Mouse (Mus musculus): ENCODE measurements around the gene Ctsw. TPM values are rescaled to one million over a fixed set of nuclear protein-coding genes. Genes with fewer than 3 reads are reported as not detected.

The Ctsw gene
- polyA plus RNA-seq, 1 experiment from 2014 or later, result 1.9 TPM

DNA sequence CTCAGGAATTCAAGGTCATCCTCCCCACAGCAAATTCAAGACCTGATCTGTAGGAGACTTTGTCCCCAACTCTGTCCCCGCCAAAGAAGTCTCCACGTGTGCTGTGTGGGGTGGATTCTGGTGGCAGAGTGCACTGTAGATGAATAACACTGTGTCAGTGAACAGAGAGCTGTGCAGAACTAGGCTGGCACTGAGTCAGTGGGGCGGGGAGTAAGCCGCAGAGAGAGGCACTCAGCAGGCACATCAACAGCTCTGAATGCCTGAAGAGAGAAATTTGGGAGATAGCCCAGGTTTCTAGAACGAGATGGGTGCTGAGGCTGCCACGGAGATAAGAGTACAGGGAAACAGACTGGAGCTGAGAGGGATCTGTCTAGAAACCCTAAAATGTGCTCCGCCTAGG lies 9.3 kb downstream of the Ctsw start:
- Histone ChIP-seq H3K36me3 (peaks cover 29% of the 10 kb centered on the region), H3K27ac (no peak overlapping the region), H3K4me2 (replicated peaks) (no peak overlapping the region), H3K9ac (no peak overlapping the region), H3K9me3 (no peaks in the 10 kb centered on the region), H3K27me3 (no peaks in the 10 kb centered on the region), H3K4me1 (peaks cover 28% of the 10 kb centered on the region), H3K4me3 (no peak overlapping the region)
- 77% methylated on average over 7 of the region's 7 CpGs for WGBS
- ATAC-seq (ENCODE audit: insufficient number of reproducible peaks, insufficient read depth, low FRiP score, low TSS enrichment), result no peak

DNA sequence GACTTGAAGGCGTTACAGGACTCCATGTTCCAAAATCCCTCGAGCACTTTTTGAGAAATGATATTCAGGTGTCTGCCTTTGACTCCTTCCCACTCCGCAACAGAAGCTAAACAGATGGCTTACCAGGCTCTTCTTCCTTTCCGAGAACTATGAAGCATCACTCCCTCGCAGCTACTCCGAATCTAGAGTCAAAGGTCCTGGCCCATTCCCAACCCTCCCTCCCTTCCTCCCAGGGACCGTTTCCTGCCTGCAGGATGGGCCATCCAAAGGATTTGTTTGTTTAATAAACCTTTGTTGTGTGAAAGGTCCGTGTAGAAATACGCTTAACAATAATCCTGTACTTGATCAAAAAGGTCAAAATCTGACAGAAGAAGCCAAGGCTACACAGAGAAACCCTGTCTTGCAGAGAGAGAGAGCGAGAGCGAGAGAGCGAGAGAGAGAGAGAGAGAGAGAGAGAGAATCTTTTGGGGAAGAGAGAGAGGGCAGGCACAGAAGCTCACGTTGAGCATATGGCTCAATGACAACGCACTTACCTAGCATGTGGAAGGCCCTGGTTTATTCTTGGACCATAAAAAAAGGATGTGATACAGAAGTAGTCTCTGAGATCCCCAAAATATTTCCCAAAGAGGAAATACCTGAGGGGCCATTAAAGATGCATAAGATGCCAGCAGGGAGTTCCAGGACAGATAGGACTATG lies 10.4 kb downstream of the Ctsw start, which contains the start of gene Ccdc85b:
Gene Ccdc85b (minus strand): TSS at position 149 of the 697 bp plus-strand sequence.
- H3K4me3 ChIP-seq, result peak within 1 kb of the TSS; percentile 79
- H3K9me3 ChIP-seq, result no peaks in the 10 kb centered on the region
- WGBS, result 18% methylated on average over 14 of the region's 14 CpGs
- peaks cover 27% of the 10 kb centered on the region for H3K4me1 ChIP-seq
- peak within 1 kb of the TSS; percentile 91 for H3K27ac ChIP-seq
- no peaks in the 10 kb centered on the region for H3K27me3 ChIP-seq
- H3K9ac ChIP-seq, result peak within 1 kb of the TSS; percentile 86
- no peak for ATAC-seq (ENCODE audit: insufficient number of reproducible peaks, insufficient read depth, low FRiP score, low TSS enrichment)
- H3K4me2 ChIP-seq (replicated peaks), result peak within 1 kb of the TSS; percentile 99
- H3K36me3 ChIP-seq, result peaks cover 20% of the 10 kb centered on the region

DNA sequence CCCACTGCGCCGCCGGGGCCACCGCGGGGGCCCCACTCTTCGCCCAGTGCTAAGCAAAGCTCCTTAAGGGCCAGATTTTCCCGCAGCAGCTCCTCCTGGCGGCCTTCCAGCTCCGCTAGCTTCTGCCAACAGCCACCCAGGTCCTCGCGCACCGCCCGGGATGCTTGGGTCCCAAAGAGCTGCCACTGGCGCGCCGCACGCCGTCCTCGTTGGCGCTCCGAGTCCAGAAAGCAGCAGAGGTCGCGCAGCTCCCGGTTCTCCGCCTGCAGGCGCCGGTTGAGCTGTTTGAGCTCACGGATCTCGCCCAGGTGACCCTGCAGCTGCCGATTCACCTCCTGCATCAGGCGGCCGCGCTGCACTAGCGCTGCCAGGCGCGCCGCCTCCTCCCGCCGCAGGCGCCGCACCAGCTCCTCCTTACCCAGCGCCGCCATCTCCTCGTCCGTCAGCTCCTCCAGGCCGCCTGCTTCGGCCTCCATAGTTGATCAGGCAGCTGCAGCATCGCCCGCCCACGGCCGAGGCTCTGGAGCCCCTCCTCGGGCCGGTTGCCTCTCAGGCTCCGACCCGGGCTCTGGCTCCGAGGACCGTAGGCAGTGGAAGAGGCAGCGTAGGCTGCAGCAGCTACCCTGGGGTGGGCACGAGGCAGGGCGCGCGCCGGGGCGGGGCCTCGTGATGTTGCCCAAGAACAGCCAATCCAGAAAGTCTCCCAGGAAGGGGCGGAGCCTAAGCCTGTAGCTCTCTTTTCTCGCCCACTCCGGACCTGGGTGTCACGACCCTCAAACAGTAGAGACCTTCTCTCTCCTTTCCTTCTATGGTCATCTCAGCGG lies 11.2 kb downstream of the Ctsw start:
- Histone ChIP-seq H3K9me3 (no peaks in the 10 kb centered on the region), H3K4me1 (peaks cover 27% of the 10 kb centered on the region), H3K4me2 (replicated peaks) (peak overlapping the region; percentile 99), H3K36me3 (peaks cover 12% of the 10 kb centered on the region), H3K9ac (peak overlapping the region; percentile 86), H3K27ac (peak overlapping the region; percentile 91), H3K27me3 (no peaks in the 10 kb centered on the region), H3K4me3 (peak overlapping the region; percentile 79)
- WGBS, result under 1% methylated on average over 70 of the region's 70 CpGs
- ATAC-seq (ENCODE audit: insufficient number of reproducible peaks, insufficient read depth, low FRiP score, low TSS enrichment), result peak; percentile 84

DNA sequence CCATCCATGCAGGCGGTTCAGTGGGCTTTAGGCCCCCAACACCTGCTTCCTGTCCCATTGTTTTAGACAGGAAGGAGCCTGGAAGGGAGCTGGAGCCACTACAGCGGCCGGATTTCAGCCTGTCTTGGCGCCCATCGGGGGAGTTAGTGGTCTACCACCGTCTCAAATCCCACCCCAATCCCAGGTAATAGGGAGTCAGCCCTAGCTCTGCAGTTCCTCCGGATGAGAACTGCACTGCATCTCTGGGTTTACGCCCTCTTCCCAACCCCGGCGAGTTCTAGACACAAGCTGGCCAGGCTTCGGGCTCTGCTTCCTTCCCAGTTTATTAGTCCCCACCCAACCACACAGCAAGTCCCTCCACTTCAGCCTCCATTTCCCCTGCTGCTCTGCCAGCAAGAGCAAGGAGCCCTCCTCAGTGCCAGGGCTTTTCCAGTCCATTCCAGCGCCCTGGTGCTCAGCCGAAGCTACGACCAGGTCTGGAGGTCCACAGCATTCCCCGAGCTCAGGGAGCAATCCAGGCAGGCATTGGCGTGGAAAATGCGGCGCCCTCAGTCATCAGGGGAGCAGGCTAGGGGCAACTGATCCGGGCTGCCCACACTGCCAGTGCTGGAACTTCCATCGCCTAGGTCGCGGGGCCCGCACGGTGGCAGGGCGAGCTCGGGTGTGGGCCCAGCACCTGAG lies 11.9 kb downstream of the Ctsw start:
- Histone ChIP-seq H3K36me3 (peaks cover 10% of the 10 kb centered on the region; the same call in 1 of the 2 replicates), H3K27me3 (no peaks in the 10 kb centered on the region), H3K9me3 (no peaks in the 10 kb centered on the region), H3K27ac (peak overlapping the region; percentile 91), H3K9ac (peak overlapping the region; percentile 86), H3K4me2 (replicated peaks) (peak overlapping the region; percentile 99), H3K4me1 (peaks cover 23% of the 10 kb centered on the region), H3K4me3 (peak overlapping the region; percentile 79)
- 6% methylated on average over 26 of the region's 26 CpGs for WGBS
- ATAC-seq (ENCODE audit: insufficient number of reproducible peaks, insufficient read depth, low FRiP score, low TSS enrichment), result no peak

DNA sequence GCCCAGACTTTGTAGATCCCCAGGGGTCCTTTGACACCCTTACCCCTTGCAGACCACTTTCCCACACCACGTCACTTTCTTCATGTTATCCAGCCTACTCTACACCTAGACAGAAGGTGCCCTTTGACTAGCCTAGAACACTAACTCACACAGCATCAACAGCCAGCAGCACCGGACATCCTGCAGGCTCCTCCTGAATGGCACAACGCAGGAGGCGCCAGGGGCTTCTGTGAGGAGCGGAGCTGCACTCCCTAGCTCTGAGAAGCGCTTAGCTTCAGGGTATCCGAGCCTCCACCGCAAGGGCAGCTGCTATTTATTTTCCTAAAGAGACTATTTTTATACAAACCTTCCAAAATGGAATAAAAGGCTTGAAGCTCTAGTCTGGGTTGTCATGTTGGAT lies 12.7 kb downstream of the Ctsw start:
- no peak for ATAC-seq (ENCODE audit: insufficient number of reproducible peaks, insufficient read depth, low FRiP score, low TSS enrichment)
- no peaks in the 10 kb centered on the region for H3K9me3 ChIP-seq
- H3K9ac ChIP-seq, result peak overlapping the region; percentile 86; the same call in 1 of the 2 replicates
- peaks cover 10% of the 10 kb centered on the region; the same call in 1 of the 2 replicates for H3K36me3 ChIP-seq
- H3K27ac ChIP-seq, result no peak overlapping the region
- peaks cover under 1% of the 10 kb centered on the region; the same call in 1 of the 2 replicates for H3K27me3 ChIP-seq
- H3K4me3 ChIP-seq, result 0 out of 2 replicates have a peak overlapping the region, but pooled peaks have one; percentile 79
- H3K4me1 ChIP-seq, result peaks cover 17% of the 10 kb centered on the region
- peak overlapping the region; percentile 99 for H3K4me2 ChIP-seq (replicated peaks)
- 61% methylated on average over 8 of the region's 8 CpGs for WGBS

GRCm38 (mm10) chr19:5455037-5455436 lies 13.3 kb downstream of the Ctsw start:
- H3K27me3 ChIP-seq, result peaks cover 5% of the 10 kb centered on the region
- H3K9ac ChIP-seq, result peak overlapping the region; percentile 31; the same call in 1 of the 2 replicates
- H3K4me2 ChIP-seq (replicated peaks), result peak overlapping the region; percentile 99
- 87% methylated on average over 12 of the region's 12 CpGs for WGBS
- 0 out of 2 replicates have a peak overlapping the region, but pooled peaks have one; percentile 79 for H3K4me3 ChIP-seq
- peaks cover 17% of the 10 kb centered on the region for H3K4me1 ChIP-seq
- H3K27ac ChIP-seq, result no peak overlapping the region
- ATAC-seq (ENCODE audit: insufficient number of reproducible peaks, insufficient read depth, low FRiP score, low TSS enrichment), result no peak
- H3K9me3 ChIP-seq, result no peaks in the 10 kb centered on the region
- peaks cover 10% of the 10 kb centered on the region; the same call in 1 of the 2 replicates for H3K36me3 ChIP-seq

GRCm38 (mm10) chr19:5451766-5452165 lies 16.5 kb downstream of the Ctsw start:
- H3K4me2 ChIP-seq (replicated peaks), result no peak overlapping the region
- H3K4me3 ChIP-seq, result no peak overlapping the region
- no peak for ATAC-seq (ENCODE audit: insufficient number of reproducible peaks, insufficient read depth, low FRiP score, low TSS enrichment)
- peaks cover 10% of the 10 kb centered on the region; the same call in 1 of the 2 replicates for H3K36me3 ChIP-seq
- H3K27ac ChIP-seq, result no peak overlapping the region
- 84% methylated on average over 6 of the region's 6 CpGs for WGBS
- H3K27me3 ChIP-seq, result peaks cover 38% of the 10 kb centered on the region
- H3K9me3 ChIP-seq, result no peaks in the 10 kb centered on the region
- no peak overlapping the region for H3K9ac ChIP-seq
- peaks cover 36% of the 10 kb centered on the region for H3K4me1 ChIP-seq

DNA sequence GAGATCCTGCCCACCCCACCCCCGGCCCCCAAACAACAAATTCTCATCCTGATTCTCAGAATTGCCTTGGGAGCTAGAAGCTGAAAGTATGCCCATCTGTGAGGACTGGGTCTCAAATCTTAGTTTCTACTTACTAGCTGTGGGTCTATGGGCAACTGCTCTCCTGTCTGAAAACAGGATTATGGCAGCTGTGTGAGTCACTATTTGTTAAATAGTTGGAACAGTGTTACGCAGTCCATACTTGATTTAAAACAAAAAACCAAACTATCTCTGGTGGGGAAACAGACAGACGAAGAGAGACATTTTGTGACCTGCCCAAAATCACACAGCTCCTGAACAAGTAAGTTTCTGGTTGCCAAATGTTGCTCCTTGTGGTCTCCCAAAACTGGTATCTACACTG lies 18.6 kb downstream of the Ctsw start:
- no peak for ATAC-seq (ENCODE audit: insufficient number of reproducible peaks, insufficient read depth, low FRiP score, low TSS enrichment)
- H3K9ac ChIP-seq, result no peak overlapping the region
- H3K4me1 ChIP-seq, result peaks cover 23% of the 10 kb centered on the region; the same call in 1 of the 2 replicates
- H3K36me3 ChIP-seq, result peaks cover 5% of the 10 kb centered on the region; the same call in 1 of the 2 replicates
- no peak overlapping the region for H3K4me3 ChIP-seq
- WGBS, result 86% methylated on average over 3 of the region's 3 CpGs
- H3K27me3 ChIP-seq, result peaks cover 50% of the 10 kb centered on the region
- H3K9me3 ChIP-seq, result no peaks in the 10 kb centered on the region
- no peak overlapping the region for H3K27ac ChIP-seq
- H3K4me2 ChIP-seq (replicated peaks), result no peak overlapping the region

- H3K4me3 ChIP-seq, result peak overlapping the region; percentile 55
- H3K4me2 ChIP-seq (replicated peaks), result peak overlapping the region; percentile 99
- peaks cover 23% of the 10 kb centered on the region; the same call in 1 of the 2 replicates for H3K4me1 ChIP-seq
- H3K9me3 ChIP-seq, result no peaks in the 10 kb centered on the region
- ATAC-seq (ENCODE audit: insufficient number of reproducible peaks, insufficient read depth, low FRiP score, low TSS enrichment), result no peak
- 8% methylated on average over 36 of the region's 36 CpGs for WGBS
- peaks cover 50% of the 10 kb centered on the region for H3K27me3 ChIP-seq
- H3K9ac ChIP-seq, result peak overlapping the region; percentile 53
- no peak overlapping the region for H3K27ac ChIP-seq
- no peaks in the 10 kb centered on the region for H3K36me3 ChIP-seq
Observed at GRCm38 (mm10) chr19:5448354-5449150, 19.8 kb downstream of the Ctsw start.

DNA sequence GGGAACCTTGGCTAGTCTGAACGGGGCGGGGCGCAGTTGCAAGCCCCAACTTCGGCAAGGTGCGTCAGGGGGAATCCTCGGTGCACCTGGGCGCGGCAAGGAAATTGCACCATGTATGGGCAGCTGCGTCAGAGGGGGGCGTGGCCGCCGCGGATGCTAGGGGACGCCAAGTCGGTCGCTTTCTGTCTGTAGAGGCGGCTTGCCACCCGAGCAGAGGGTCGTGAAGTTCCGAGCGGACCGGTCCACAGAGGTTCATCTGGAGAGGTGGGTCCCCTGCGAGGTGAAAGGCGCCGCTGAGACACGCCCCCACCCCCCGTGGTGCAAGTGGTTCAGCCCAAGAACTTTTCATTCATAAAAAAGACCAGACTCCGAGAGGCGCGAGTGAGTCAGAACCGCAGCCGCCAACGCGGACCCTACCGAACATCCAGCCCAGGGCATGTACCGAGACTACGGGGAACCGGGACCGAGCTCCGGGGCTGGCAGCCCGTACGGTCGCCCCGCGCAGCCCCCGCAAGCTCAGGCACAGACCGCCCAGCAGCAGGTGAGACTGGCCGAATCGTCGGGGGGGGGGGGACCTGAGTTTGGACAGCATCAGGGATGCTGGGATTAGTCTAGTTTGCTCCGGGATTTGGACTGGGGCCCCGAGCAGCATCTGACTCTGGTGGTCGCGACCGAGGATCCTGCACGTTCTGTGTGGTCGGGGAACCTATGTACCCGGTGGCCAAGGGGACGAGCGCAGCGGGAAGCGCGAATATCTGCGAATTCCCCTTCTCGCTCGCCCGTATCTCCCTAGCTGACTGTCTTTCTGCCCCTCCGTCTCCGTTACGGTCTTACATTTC lies 20.6 kb downstream of the Ctsw start, which contains the start of gene Fosl1:
Gene Fosl1 (plus strand): TSS at position 33 of the 839 bp plus-strand sequence.
- WGBS, result 2% methylated on average over 70 of the region's 70 CpGs
- ATAC-seq (ENCODE audit: insufficient number of reproducible peaks, insufficient read depth, low FRiP score, low TSS enrichment), result peak; percentile 25; the same call in 1 of the 2 replicates
- no peak within 1 kb of the TSS for H3K27ac ChIP-seq
- peak within 1 kb of the TSS; percentile 99 for H3K4me2 ChIP-seq (replicated peaks)
- H3K9ac ChIP-seq, result peak within 1 kb of the TSS; percentile 53
- peak within 1 kb of the TSS; percentile 55 for H3K4me3 ChIP-seq
- H3K36me3 ChIP-seq, result no peaks in the 10 kb centered on the region
- peaks cover 23% of the 10 kb centered on the region; the same call in 1 of the 2 replicates for H3K4me1 ChIP-seq
- H3K27me3 ChIP-seq, result peaks cover 50% of the 10 kb centered on the region
- no peaks in the 10 kb centered on the region for H3K9me3 ChIP-seq
